Mouse (Mus musculus) neural tube, postnatal 0 days (tissue): Measurements from ENCODE around the gene Prickle2. TPM values are rescaled to one million over a fixed set of nuclear protein-coding genes. Genes with fewer than 3 reads are reported as not detected.

ENCODE experiments used
- polyA plus RNA-seq: library from polyadenylated mRNA; unstranded; fragments of >200 nt; fragmentation: Nextera tagmentation; extraction: Ambion mirVana; gene quantifications from 2 replicates; pipeline ENCODE4 v1.2.1, GENCODE M21; 2015

The Prickle2 gene
- polyA plus RNA-seq = 9.9 and 13.2 TPM in 2 replicates

GRCm38 (mm10) chr6:92706145-92706466 lies at the start of gene Prickle2:
Gene Prickle2, minus strand, starts transcription at chr6:92706155.

Other genes with a start within 250 kb of the Prickle2 start
- 0.64 and 0.65 TPM in 2 replicates for gene A730049H05Rik, start 110.3 kb upstream of the Prickle2 start, polyA plus RNA-seq
- gene Gm15737, start 163.2 kb upstream of the Prickle2 start, polyA plus RNA-seq = not detected in 2 replicates
- 1.8 and 2.3 TPM in 2 replicates for gene Adamts9, start 237.3 kb upstream of the Prickle2 start, polyA plus RNA-seq